Mouse (Mus musculus): Measurements from ENCODE around the gene Tcf20.

Tcf20 gene

GRCm38 (mm10) chr15:82974471-82974870 is 13.2 kb downstream of the Tcf20 start:
- POLR2A ChIA-PET = interaction anchor here in 2 of 4 experiments (0.6 to 0.8 kb wide), 2 partner anchors 10 to 12 kb away, joined by 4 to 9 read pairs; no protein-coding TSS in a partner anchor
- CTCF ChIA-PET = interaction anchor here in 1 of 4 experiments (1.4 kb wide), 1 partner anchor 169 kb away, joined by 3 read pairs; no protein-coding TSS in a partner anchor

- POLR2A ChIA-PET = interaction anchor here (0.7 to 2.3 kb wide), 13 partner anchors 10 to 1010 kb away, joined by 3 to 12 read pairs (median 4); partner anchors contain the start of genes Tcf20 (in 2 of the 4) and Poldip3 (in 1 of the 4)
- CTCF ChIA-PET = interaction anchor here in 2 of 4 experiments (1.1 to 1.2 kb wide), 2 partner anchors 14 to 44 kb away, joined by 3 read pairs; no protein-coding TSS in a partner anchor
Observed at GRCm38 (mm10) chr15:82969206-82969721, 18.4 kb downstream of the Tcf20 start.

GRCm38 (mm10) chr15:82968449-82968848 is 19.2 kb downstream of the Tcf20 start:
- CTCF ChIA-PET = interaction anchor here in 3 of 4 experiments (0.8 to 1.2 kb wide), 3 partner anchors 15 to 717 kb away, joined by 3 read pairs; partner anchors contain the start of gene 1500009C09Rik (in 1 of the 3)
- POLR2A ChIA-PET = interaction anchor here (0.6 to 2.3 kb wide), 24 partner anchors 9 to 800 kb away, joined by 3 to 12 read pairs (median 3); partner anchors contain the start of genes Tcf20 (in 3 of the 4) and Poldip3 (in 2 of the 4)

- ChIA-PET CTCF (interaction anchor here in 2 of 4 experiments (0.8 to 1.2 kb wide), 2 partner anchors 42 to 716 kb away, joined by 3 read pairs; partner anchors contain the start of gene 1500009C09Rik (in 1 of the 2)), POLR2A (interaction anchor here (0.6 to 2.3 kb wide), 22 partner anchors 9 to 800 kb away, joined by 3 to 12 read pairs (median 4); partner anchors contain the start of genes Tcf20 (in 3 of the 4) and Poldip3 (in 2 of the 4))
Observed at GRCm38 (mm10) chr15:82967947-82968346, 19.7 kb downstream of the Tcf20 start.

GRCm38 (mm10) chr15:82964266-82964825 is 23.3 kb downstream of the Tcf20 start:
- POLR2A ChIA-PET = interaction anchor here in 3 of 4 experiments (0.6 to 1.5 kb wide), 6 partner anchors 48 to 738 kb away, joined by 3 to 5 read pairs (median 4); no protein-coding TSS in a partner anchor
- CTCF ChIA-PET = no interaction called here

GRCm38 (mm10) chr15:82963556-82964156 is 24.0 kb downstream of the Tcf20 start:
- CTCF ChIA-PET = no interaction called here

GRCm38 (mm10) chr15:82963090-82963489 is 24.6 kb downstream of the Tcf20 start:
- CTCF ChIA-PET = interaction anchor here in 1 of 4 experiments (1.3 kb wide), 1 partner anchor 40 kb away, joined by 3 read pairs; no protein-coding TSS in a partner anchor
- POLR2A ChIA-PET = interaction anchor here in 1 of 4 experiments (0.6 kb wide), 1 partner anchor 57 kb away, joined by 3 read pairs; no protein-coding TSS in a partner anchor

More at GRCm38 (mm10) chr15:82963556-82964156, 24.0 kb downstream of the Tcf20 start:
- POLR2A ChIA-PET = interaction anchor here in 2 of 4 experiments (0.6 to 1.5 kb wide), 5 partner anchors 49 to 737 kb away, joined by 3 to 5 read pairs (median 4); no protein-coding TSS in a partner anchor

- POLR2A ChIA-PET = interaction anchor here in 1 of 4 experiments (0.6 to 1.1 kb wide), 3 partner anchors 25 to 67 kb away, joined by 3 read pairs; no protein-coding TSS in a partner anchor
- CTCF ChIA-PET = interaction anchor here in 1 of 4 experiments (1.3 kb wide), 1 partner anchor 40 kb away, joined by 3 read pairs; no protein-coding TSS in a partner anchor
Observed at GRCm38 (mm10) chr15:82962536-82962935, 25.1 kb downstream of the Tcf20 start.

- POLR2A ChIA-PET = interaction anchor here in 2 of 4 experiments (0.7 to 1.4 kb wide), 2 partner anchors 79 to 609 kb away, joined by 3 to 4 read pairs; no protein-coding TSS in a partner anchor
- CTCF ChIA-PET = interaction anchor here in 3 of 4 experiments (0.5 to 0.6 kb wide), 4 partner anchors 9 to 329 kb away, joined by 3 to 5 read pairs (median 3); no protein-coding TSS in a partner anchor
Observed at GRCm38 (mm10) chr15:82960786-82961561, 26.7 kb downstream of the Tcf20 start.

GRCm38 (mm10) chr15:82959151-82959550 is 28.5 kb downstream of the Tcf20 start:
- ChIA-PET CTCF (interaction anchor here in 1 of 4 experiments (0.7 kb wide), 1 partner anchor 22 kb away, joined by 6 read pairs; no protein-coding TSS in a partner anchor), POLR2A (interaction anchor here in 2 of 4 experiments (0.6 to 1.2 kb wide), 6 partner anchors 9 to 181 kb away, joined by 3 to 4 read pairs (median 3); no protein-coding TSS in a partner anchor)

- CTCF ChIA-PET = no interaction called here
- POLR2A ChIA-PET = interaction anchor here in 1 of 4 experiments (1.2 kb wide), 2 partner anchors 14 to 33 kb away, joined by 3 to 4 read pairs; no protein-coding TSS in a partner anchor
Observed at GRCm38 (mm10) chr15:82958253-82958701, 29.4 kb downstream of the Tcf20 start.

- POLR2A ChIA-PET = interaction anchor here in 3 of 4 experiments (0.6 to 1.9 kb wide), 8 partner anchors 10 to 143 kb away, joined by 3 to 6 read pairs (median 3); no protein-coding TSS in a partner anchor
- CTCF ChIA-PET = interaction anchor here in 1 of 4 experiments (1.3 kb wide), 1 partner anchor 35 kb away, joined by 4 read pairs; no protein-coding TSS in a partner anchor
Observed at GRCm38 (mm10) chr15:82956721-82957120, 31.0 kb downstream of the Tcf20 start.

- POLR2A ChIA-PET = interaction anchor here in 2 of 4 experiments (0.6 to 1.9 kb wide), 7 partner anchors 10 to 144 kb away, joined by 3 to 6 read pairs (median 3); no protein-coding TSS in a partner anchor
- CTCF ChIA-PET = interaction anchor here in 1 of 4 experiments (1.3 kb wide), 1 partner anchor 34 kb away, joined by 4 read pairs; no protein-coding TSS in a partner anchor
Observed at GRCm38 (mm10) chr15:82956310-82956709, 31.4 kb downstream of the Tcf20 start.

- POLR2A ChIA-PET = interaction anchor here in 2 of 4 experiments (0.7 to 1.9 kb wide), 6 partner anchors 12 to 247 kb away, joined by 3 to 6 read pairs (median 3); no protein-coding TSS in a partner anchor
Observed at GRCm38 (mm10) chr15:82955286-82955685, 32.4 kb downstream of the Tcf20 start.

GRCm38 (mm10) chr15:82954034-82954433 is 33.6 kb downstream of the Tcf20 start:
- POLR2A ChIA-PET = interaction anchor here in 2 of 4 experiments (0.8 to 2.0 kb wide), 8 partner anchors 15 to 607 kb away, joined by 3 to 4 read pairs (median 3); no protein-coding TSS in a partner anchor
- CTCF ChIA-PET = interaction anchor here in 3 of 4 experiments (0.6 to 1.2 kb wide), 3 partner anchors 23 to 84 kb away, joined by 3 to 4 read pairs (median 3); no protein-coding TSS in a partner anchor

More at GRCm38 (mm10) chr15:82955286-82955685, 32.4 kb downstream of the Tcf20 start:
- CTCF ChIA-PET = no interaction called here

- ChIA-PET POLR2A (interaction anchor here in 3 of 4 experiments (0.8 to 2.0 kb wide), 11 partner anchors 8 to 606 kb away, joined by 3 to 5 read pairs (median 3); no protein-coding TSS in a partner anchor), CTCF (interaction anchor here in 3 of 4 experiments (0.8 to 1.6 kb wide), 3 partner anchors 22 to 133 kb away, joined by 3 to 4 read pairs (median 3); no protein-coding TSS in a partner anchor)
Observed at GRCm38 (mm10) chr15:82953096-82953495, 34.6 kb downstream of the Tcf20 start.

Data from embryonic stem cell, embryonic (primary cell).